Mouse (Mus musculus) macrophage (primary cell): Measurements from ENCODE around the gene Ptger1. TPM values are rescaled to one million over a fixed set of nuclear protein-coding genes. Genes with fewer than 3 reads are reported as not detected.

ENCODE experiments used
- H3K27ac ChIP-seq: fragments of 350-480 bp; formaldehyde crosslinking; 2 replicates; pipeline ENCODE4 v1.9.0; 2021
- H3K36me3 ChIP-seq: fragments of 350-480 bp; formaldehyde crosslinking; 2 replicates; pipeline ENCODE4 v1.9.0; 2021; ENCODE audit errors: inconsistent target
- H3K4me3 ChIP-seq: fragments of 350-480 bp; formaldehyde crosslinking; 2 replicates; pipeline ENCODE4 v1.9.0; 2021; ENCODE audit errors: inconsistent target
- H3K79me2 ChIP-seq: fragments of 350-480 bp; formaldehyde crosslinking; 2 replicates; pipeline ENCODE4 v1.9.0; 2021; ENCODE audit errors: inconsistent target
- WGBS: methylation state at CpG from one replicate; pipeline ENCODE4 v1.1.7; 2026; ENCODE audit warnings: inconsistent platforms; ENCODE audit not compliant: missing documents; 5-methylcytosine and 5-hydroxymethylcytosine counted together
- polyA plus RNA-seq: library from polyadenylated mRNA; stranded (reverse); fragments of 250-400 nt; gene quantifications from 3 replicates; pipeline ENCODE4 v1.2.4, GENCODE M21; 2018; ENCODE audit warnings: inconsistent platforms

The Ptger1 gene
- polyA plus RNA-seq, 1 experiment from 2014 or later = 8.8 TPM

- H3K79me2 ChIP-seq = peaks cover 4% of the 10 kb centered on the region; the same call in 1 of the 2 replicates
- no peak overlapping the region for H3K27ac ChIP-seq
- H3K36me3 ChIP-seq = no peaks in the 10 kb centered on the region
- 98% methylated on average over 4 of the region's 4 CpGs for WGBS
- no peak overlapping the region for H3K4me3 ChIP-seq
Measured at GRCm38 (mm10) chr8:83648031-83648430, 18.4 kb upstream of the Ptger1 start.

- Histone ChIP-seq H3K4me3 (no peak overlapping the region), H3K79me2 (peaks cover 19% of the 10 kb centered on the region), H3K36me3 (no peaks in the 10 kb centered on the region), H3K27ac (no peak overlapping the region)
- 96% methylated on average over 6 of the region's 6 CpGs for WGBS
Measured at GRCm38 (mm10) chr8:83649699-83650098, 16.8 kb upstream of the Ptger1 start.

- Histone ChIP-seq H3K4me3 (peak within 1 kb of the TSS; percentile 97), H3K36me3 (no peaks in the 10 kb centered on the region), H3K79me2 (peaks cover 44% of the 10 kb centered on the region), H3K27ac (peak within 1 kb of the TSS; percentile 70)
- 5% methylated on average over 50 of the region's 50 CpGs for WGBS
Measured at GRCm38 (mm10) chr8:83652030-83652743, 14.3 kb upstream of the Ptger1 start, which contains the start of gene Gipc1. TSS of gene Gipc1 (plus strand) at chr8:83652677.

GRCm38 (mm10) chr8:83652744-83653661 lies 13.5 kb upstream of the Ptger1 start:
- Histone ChIP-seq H3K27ac (peak overlapping the region; percentile 70), H3K79me2 (peaks cover 52% of the 10 kb centered on the region), H3K4me3 (peak overlapping the region; percentile 97), H3K36me3 (no peaks in the 10 kb centered on the region)
- WGBS = under 1% methylated on average over 46 of the region's 46 CpGs

- Histone ChIP-seq H3K27ac (peak overlapping the region; percentile 70), H3K36me3 (no peaks in the 10 kb centered on the region), H3K4me3 (peak overlapping the region; percentile 97), H3K79me2 (peaks cover 58% of the 10 kb centered on the region)
- WGBS = 37% methylated on average over 10 of the region's 10 CpGs
Measured at GRCm38 (mm10) chr8:83653662-83654017, 12.8 kb upstream of the Ptger1 start.

GRCm38 (mm10) chr8:83654725-83655124 lies 11.8 kb upstream of the Ptger1 start:
- WGBS = 93% methylated on average over 6 of the region's 6 CpGs
- no peaks in the 10 kb centered on the region for H3K36me3 ChIP-seq
- no peak overlapping the region for H3K27ac ChIP-seq
- H3K79me2 ChIP-seq = peaks cover 64% of the 10 kb centered on the region
- no peak overlapping the region for H3K4me3 ChIP-seq

- WGBS = 91% methylated on average over 9 of the region's 9 CpGs
- H3K36me3 ChIP-seq = no peaks in the 10 kb centered on the region
- no peak overlapping the region for H3K27ac ChIP-seq
- peaks cover 64% of the 10 kb centered on the region for H3K79me2 ChIP-seq
- no peak overlapping the region for H3K4me3 ChIP-seq
Measured at GRCm38 (mm10) chr8:83656043-83656442, 10.4 kb upstream of the Ptger1 start.

GRCm38 (mm10) chr8:83656484-83657246 lies 9.8 kb upstream of the Ptger1 start:
- Histone ChIP-seq H3K27ac (no peak overlapping the region), H3K4me3 (no peak overlapping the region), H3K79me2 (peaks cover 64% of the 10 kb centered on the region), H3K36me3 (no peaks in the 10 kb centered on the region)
- 88% methylated on average over 13 of the region's 13 CpGs for WGBS

- H3K4me3 ChIP-seq = no peak overlapping the region
- no peak overlapping the region for H3K27ac ChIP-seq
- 83% methylated on average over 8 of the region's 8 CpGs for WGBS
- H3K79me2 ChIP-seq = peaks cover 36% of the 10 kb centered on the region
- H3K36me3 ChIP-seq = no peaks in the 10 kb centered on the region
Measured at GRCm38 (mm10) chr8:83660545-83660944, 5.9 kb upstream of the Ptger1 start.

GRCm38 (mm10) chr8:83660995-83661680 lies 5.3 kb upstream of the Ptger1 start:
- H3K27ac ChIP-seq = no peak overlapping the region
- 76% methylated on average over 22 of the region's 22 CpGs for WGBS
- H3K36me3 ChIP-seq = no peaks in the 10 kb centered on the region
- H3K4me3 ChIP-seq = no peak overlapping the region
- peaks cover 30% of the 10 kb centered on the region for H3K79me2 ChIP-seq

- 9% methylated on average over 4 of the region's 4 CpGs for WGBS
- no peaks in the 10 kb centered on the region for H3K36me3 ChIP-seq
- no peak overlapping the region for H3K4me3 ChIP-seq
- peaks cover 17% of the 10 kb centered on the region; the same call in 1 of the 2 replicates for H3K79me2 ChIP-seq
- H3K27ac ChIP-seq = no peak overlapping the region
Measured at GRCm38 (mm10) chr8:83662421-83662826, 4.1 kb upstream of the Ptger1 start.

- WGBS = 91% methylated on average over 11 of the region's 13 CpGs
- peaks cover 3% of the 10 kb centered on the region for H3K36me3 ChIP-seq
Measured at GRCm38 (mm10) chr8:83664096-83664495, 2.4 kb upstream of the Ptger1 start.

GRCm38 (mm10) chr8:83664931-83665625 lies 1.4 kb upstream of the Ptger1 start:
- Histone ChIP-seq H3K79me2 (no peaks in the 10 kb centered on the region), H3K27ac (no peak overlapping the region), H3K36me3 (peaks cover 13% of the 10 kb centered on the region), H3K4me3 (no peak overlapping the region)
- WGBS = 100% methylated on average over 1 of the region's 2 CpGs

More at GRCm38 (mm10) chr8:83664096-83664495, 2.4 kb upstream of the Ptger1 start:
- Histone ChIP-seq H3K79me2 (peaks cover under 1% of the 10 kb centered on the region; the same call in 1 of the 2 replicates), H3K4me3 (no peak overlapping the region), H3K27ac (no peak overlapping the region)
